Mouse (Mus musculus): ENCODE data around the gene Mgat4d.
"Not testable (repeated sequence)": the region's sequence is repeated elsewhere in the genome, so short reads cannot be mapped to it uniquely, and the experiment has no call there.

Mgat4d gene

GRCm38 (mm10) chr8:83390006-83390701, 41.9 kb downstream of the Mgat4d start:
- no peak for DNase-seq (ENCODE audit: low spot score)

GRCm38 (mm10) chr8:83392521-83392920, 44.2 kb downstream of the Mgat4d start:
- no peak for DNase-seq (ENCODE audit: low spot score)

GRCm38 (mm10) chr8:83394325-83394724, 46.1 kb downstream of the Mgat4d start:
- DNase-seq (ENCODE audit: low spot score), result no peak

GRCm38 (mm10) chr8:83396680-83397079, 48.4 kb downstream of the Mgat4d start:
- no peak for DNase-seq (ENCODE audit: low spot score)

- no peak for DNase-seq (ENCODE audit: low spot score)
These were observed 49.5 kb downstream of the Mgat4d start for GRCm38 (mm10) chr8:83397726-83398125.

GRCm38 (mm10) chr8:83405548-83405947, 57.3 kb downstream of the Mgat4d start:
- no peak for DNase-seq (ENCODE audit: low spot score)

- no peak for DNase-seq (ENCODE audit: low spot score)
These were observed 58.6 kb downstream of the Mgat4d start for GRCm38 (mm10) chr8:83406836-83407235.

- no peak for DNase-seq (ENCODE audit: low spot score)
These were observed 60.2 kb downstream of the Mgat4d start for GRCm38 (mm10) chr8:83408496-83408895.

- no peak for DNase-seq (ENCODE audit: low spot score)
These were observed 68.6 kb downstream of the Mgat4d start for GRCm38 (mm10) chr8:83416878-83417277.

GRCm38 (mm10) chr8:83417970-83418369, 69.7 kb downstream of the Mgat4d start:
- DNase-seq (ENCODE audit: low spot score), result no peak

GRCm38 (mm10) chr8:83418805-83419516, 70.7 kb downstream of the Mgat4d start:
- DNase-seq (ENCODE audit: low spot score), result no peak

GRCm38 (mm10) chr8:83421354-83421753, 73.1 kb downstream of the Mgat4d start:
- DNase-seq (ENCODE audit: low spot score), result no peak

- DNase-seq (ENCODE audit: low spot score), result no peak
These were observed 75.0 kb downstream of the Mgat4d start for GRCm38 (mm10) chr8:83423032-83423825.

GRCm38 (mm10) chr8:83425202-83425601, 76.9 kb downstream of the Mgat4d start:
- no peak for DNase-seq (ENCODE audit: low spot score)

- DNase-seq (ENCODE audit: low spot score), result no peak
These were observed 78.0 kb downstream of the Mgat4d start for GRCm38 (mm10) chr8:83426104-83426759.

- no peak for DNase-seq (ENCODE audit: low spot score)
These were observed 78.7 kb downstream of the Mgat4d start for GRCm38 (mm10) chr8:83426949-83427348.

- DNase-seq (ENCODE audit: low spot score), result not testable (repeated sequence)
These were observed 80.3 kb downstream of the Mgat4d start for GRCm38 (mm10) chr8:83428621-83429020.

- peak; percentile 22 for DNase-seq (ENCODE audit: low spot score)
These were observed 80.8 kb downstream of the Mgat4d start for GRCm38 (mm10) chr8:83429071-83429524.

Data from spleen, adult 12 weeks (tissue).